In genomic region chr1:137323884-137324594, GRCm38 (mm10) we compare ENCODE assay signal across 7 mouse cellular contexts.
A peak's percentile ranks its signal among the peaks of the same experiment; 100 is the strongest.
DNase-seq lines count a peak whose midpoint lies in the region; ATAC-seq lines count a peak whose summit lies in the region.

No protein-coding gene starts in this region.

- DNase-seq in 3T3-L1 (ENCODE audit: low read depth, low spot score), result peak; percentile 31
- peak; percentile 5 for DNase-seq in CD4-positive helper T cell, adult 2 months (ENCODE audit: low read depth, low spot score)
- DNase-seq in embryo, embryonic 11.5 days (ENCODE audit: low read depth, low spot score), result peak; percentile 62
- peak; percentile 81 for DNase-seq in hindbrain, embryonic 10.5 days (ENCODE audit: low spot score)
- DNase-seq in lung, postnatal 10 days, result peak; percentile 36
- DNase-seq in frontal cortex, postnatal 25 days (ENCODE audit: low spot score in 2 of 2), result no peak

- H3K36me3 ChIP-seq in hindbrain, embryonic 10.5 days, result no peaks in the 10 kb centered on the region
- no peaks in the 10 kb centered on the region for H3K36me3 ChIP-seq in stomach, embryonic 15.5 days

- peak overlapping the region; percentile 40 for H3K4me2 ChIP-seq in stomach, embryonic 15.5 days

- no peak overlapping the region for H3K9ac ChIP-seq in stomach, embryonic 15.5 days

- ATAC-seq in stomach, embryonic 15.5 days (ENCODE audit: insufficient read depth, low FRiP score, low read depth), result peak; percentile 72

- 39% methylated on average over 8 of the region's 8 CpGs for WGBS in hindbrain, embryonic 10.5 days
- WGBS in stomach, embryonic 15.5 days, result 37% methylated on average over 8 of the region's 8 CpGs

- H3K9me3 ChIP-seq in hindbrain, embryonic 10.5 days, result no peaks in the 10 kb centered on the region
- H3K9me3 ChIP-seq in stomach, embryonic 15.5 days, result no peaks in the 10 kb centered on the region

- H3K4me3 ChIP-seq in hindbrain, embryonic 10.5 days, result no peak overlapping the region
- no peak overlapping the region for H3K4me3 ChIP-seq in stomach, embryonic 15.5 days (replicated peaks)

- H3K27me3 ChIP-seq in hindbrain, embryonic 10.5 days (ENCODE audit: insufficient read depth, poor library complexity, severe bottlenecking), result no peaks in the 10 kb centered on the region
- no peaks in the 10 kb centered on the region for H3K27me3 ChIP-seq in stomach, embryonic 15.5 days (replicated peaks)

- peak overlapping the region; percentile 85 for H3K27ac ChIP-seq in hindbrain, embryonic 10.5 days
- no peak overlapping the region for H3K27ac ChIP-seq in stomach, embryonic 15.5 days

- H3K4me1 ChIP-seq in hindbrain, embryonic 10.5 days (replicated peaks), result peaks cover 18% of the 10 kb centered on the region; the same call in 1 of the 2 replicates
- H3K4me1 ChIP-seq in stomach, embryonic 15.5 days, result no peaks in the 10 kb centered on the region; the same call in 1 of the 2 replicates

Comparison
In these comparisons a context has a peak if more than half of its experiments do, and no peak if none do; other contexts are left out.
1. DNase-seq: peak in 3T3-L1 (single experiment), CD4-positive helper T cell, adult 2 months (single experiment), embryo, embryonic 11.5 days (single experiment), hindbrain, embryonic 10.5 days (single experiment) and lung, postnatal 10 days (single experiment); none in frontal cortex, postnatal 25 days (0 of 2).